Comparison of ENCODE assay signal across 8 mouse cellular contexts in the genomic region with DNA sequence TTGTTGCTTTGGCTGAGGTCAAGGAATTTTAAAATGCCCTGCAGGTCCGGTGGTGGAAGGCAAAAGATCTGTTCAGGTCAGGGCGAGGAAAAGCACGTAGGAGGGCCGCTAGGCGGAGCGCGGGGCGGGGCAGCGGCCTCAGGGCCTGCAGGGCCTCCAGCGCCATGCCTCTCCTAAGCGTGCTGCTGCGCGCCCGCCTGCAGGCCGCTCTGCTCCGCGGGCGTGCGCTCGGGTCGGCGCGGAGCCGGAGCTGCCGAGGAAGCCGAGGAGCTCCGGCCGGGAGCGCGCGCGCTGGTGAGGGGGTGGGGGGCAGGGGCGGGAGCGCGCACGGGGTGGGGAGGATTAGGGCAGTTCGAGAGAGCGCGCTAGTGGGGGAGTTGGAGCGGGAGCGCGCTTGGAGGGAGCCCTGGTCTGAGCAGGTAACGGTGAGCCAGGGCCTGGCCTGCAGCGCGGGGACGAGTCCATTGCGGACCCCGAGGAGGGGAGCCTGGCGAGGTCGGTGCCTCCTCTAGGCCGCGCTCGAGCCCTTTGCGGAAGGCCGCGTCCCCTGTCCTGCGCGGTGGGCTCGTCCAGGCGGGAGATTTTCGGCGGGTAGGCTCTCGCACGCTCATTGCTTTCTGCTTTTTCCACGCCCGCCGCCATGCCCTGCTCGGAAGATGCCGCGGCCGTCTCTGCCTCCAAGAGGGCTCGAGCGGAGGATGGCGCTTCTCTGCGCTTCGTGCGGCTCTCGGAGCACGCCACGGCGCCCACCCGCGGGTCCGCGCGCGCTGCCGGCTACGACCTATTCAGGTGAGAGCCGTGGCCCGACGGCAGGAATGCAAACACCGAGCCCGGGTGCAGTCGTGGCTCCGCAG. TPM values are rescaled to one million over a fixed set of nuclear protein-coding genes. Genes with fewer than 3 reads are reported as not detected.
DNase-seq lines count a peak whose midpoint lies in the region; ATAC-seq and TF ChIP-seq lines count a peak whose summit lies in the region.

A gene (plus strand): TSS at position 83 of the 854 bp plus-strand sequence.

- peak within 1 kb of the TSS; percentile 48 for H3K9ac ChIP-seq in embryonic facial prominence, embryonic 15.5 days
- peak within 1 kb of the TSS; percentile 88 for H3K9ac ChIP-seq in limb, embryonic 14.5 days (ENCODE audit: low read depth, low read length, severe bottlenecking)
- peak within 1 kb of the TSS; percentile 68 for H3K9ac ChIP-seq in midbrain, postnatal 0 days (replicated peaks; ENCODE audit: low read length, poor library complexity, severe bottlenecking)

- TF ChIP-seq CTCF in bone marrow, adult 2 months (IDR thresholded peaks at IDR 0.05; ENCODE audit: control insufficient read depth, insufficient read depth, low read length): peak; percentile 38; the same call in 1 of the 2 replicates
- peak; percentile 39 for TF ChIP-seq CTCF in midbrain, postnatal 0 days (IDR thresholded peaks at IDR 0.05)

- H3K27me3 ChIP-seq in embryonic facial prominence, embryonic 15.5 days: no peaks in the 10 kb centered on the region
- no peaks in the 10 kb centered on the region for H3K27me3 ChIP-seq in limb, embryonic 14.5 days (ENCODE audit: control insufficient read depth, insufficient read depth, low read length)
- H3K27me3 ChIP-seq in midbrain, postnatal 0 days (ENCODE audit: insufficient read depth, low read length): no peaks in the 10 kb centered on the region

- WGBS in bone marrow, adult 2 months: under 1% methylated on average over 93 of the region's 96 CpGs
- under 1% methylated on average over 96 of the region's 96 CpGs for WGBS in embryonic facial prominence, embryonic 15.5 days
- WGBS in limb, embryonic 14.5 days: under 1% methylated on average over 65 of the region's 96 CpGs
- under 1% methylated on average over 78 of the region's 96 CpGs for WGBS in midbrain, postnatal 0 days

- peak; percentile 100 for ATAC-seq in embryonic facial prominence, embryonic 15.5 days (ENCODE audit: insufficient number of reproducible peaks, low FRiP score, low TSS enrichment, low read depth)
- ATAC-seq in limb, embryonic 14.5 days (ENCODE audit: low FRiP score, low read depth): peak; percentile 99
- peak; percentile 98 for ATAC-seq in midbrain, postnatal 0 days (ENCODE audit: low FRiP score)

- H3K36me3 ChIP-seq in embryonic facial prominence, embryonic 15.5 days: peaks cover 17% of the 10 kb centered on the region; the same call in 1 of the 2 replicates
- peaks cover 23% of the 10 kb centered on the region for H3K36me3 ChIP-seq in limb, embryonic 14.5 days (ENCODE audit: control insufficient read depth, insufficient read depth, low read length)
- H3K36me3 ChIP-seq in midbrain, postnatal 0 days (ENCODE audit: insufficient read depth, low read length): no peaks in the 10 kb centered on the region

- peak; percentile 85 for TF ChIP-seq POLR2A in bone marrow, adult 2 months (IDR thresholded peaks at IDR 0.05; ENCODE audit: borderline replicate concordance, control insufficient read depth, low read depth, low read length)
- 0 out of 2 replicates have a peak, but pooled peaks have one; percentile 49 for TF ChIP-seq POLR2A in limb, embryonic 14.5 days (IDR thresholded peaks at IDR 0.05; ENCODE audit: borderline replicate concordance, extremely low read depth, insufficient read depth, insufficient read length)

- peak within 1 kb of the TSS; percentile 52 for H3K4me2 ChIP-seq in embryonic facial prominence, embryonic 15.5 days (replicated peaks)
- peak within 1 kb of the TSS; percentile 67 for H3K4me2 ChIP-seq in limb, embryonic 14.5 days (replicated peaks; ENCODE audit: low read depth, low read length, severe bottlenecking)
- peak within 1 kb of the TSS; percentile 61 for H3K4me2 ChIP-seq in midbrain, postnatal 0 days (ENCODE audit: low read depth, low read length, poor library complexity, severe bottlenecking)

- peak within 1 kb of the TSS; percentile 80 for H3K4me3 ChIP-seq in bone marrow, adult 2 months (replicated peaks; ENCODE audit: control insufficient read depth, low read depth, low read length)
- H3K4me3 ChIP-seq in embryonic facial prominence, embryonic 15.5 days (replicated peaks): peak within 1 kb of the TSS; percentile 60
- peak within 1 kb of the TSS; percentile 75 for H3K4me3 ChIP-seq in limb, embryonic 14.5 days (replicated peaks; ENCODE audit: low read length)
- H3K4me3 ChIP-seq in midbrain, postnatal 0 days (ENCODE audit: low read depth, low read length): peak within 1 kb of the TSS; percentile 57

- H3K9me3 ChIP-seq in embryonic facial prominence, embryonic 15.5 days (replicated peaks): no peaks in the 10 kb centered on the region
- no peaks in the 10 kb centered on the region for H3K9me3 ChIP-seq in limb, embryonic 14.5 days (ENCODE audit: control insufficient read depth, low read length)
- no peaks in the 10 kb centered on the region for H3K9me3 ChIP-seq in midbrain, postnatal 0 days (ENCODE audit: low read length)

- DNase-seq in 416B (ENCODE audit: low read depth): peak; percentile 98
- DNase-seq in heart, adult 8-10 months (ENCODE audit: low spot score): peak; percentile 87
- DNase-seq in kidney, adult 9 months: peak; percentile 96
- peak; percentile 98 for DNase-seq in limb, embryonic 14.5 days (ENCODE audit: low spot score)
- peak; percentile 97 for DNase-seq in midbrain, postnatal 0 days (ENCODE audit: low spot score)
- DNase-seq in spleen, postnatal 14 days (ENCODE audit: low spot score in 2 of 2): peak; percentile 89 to 90

- H3K27ac ChIP-seq in bone marrow, adult 2 months (ENCODE audit: control insufficient read depth, insufficient read depth, low read depth, low read length, poor library complexity): peak within 1 kb of the TSS; percentile 79
- H3K27ac ChIP-seq in embryonic facial prominence, embryonic 15.5 days (replicated peaks): peak within 1 kb of the TSS; percentile 94
- peak within 1 kb of the TSS; percentile 95 for H3K27ac ChIP-seq in limb, embryonic 14.5 days (replicated peaks; ENCODE audit: low read depth, low read length)
- peak within 1 kb of the TSS; percentile 75 for H3K27ac ChIP-seq in midbrain, postnatal 0 days (ENCODE audit: low read depth, low read length)

- H3K4me1 ChIP-seq in bone marrow, adult 2 months (ENCODE audit: control insufficient read depth, insufficient read depth, low read length): peaks cover 2% of the 10 kb centered on the region; the same call in 1 of the 2 replicates
- peaks cover 24% of the 10 kb centered on the region for H3K4me1 ChIP-seq in embryonic facial prominence, embryonic 15.5 days
- H3K4me1 ChIP-seq in limb, embryonic 14.5 days (ENCODE audit: control insufficient read depth, insufficient read depth, low read length): peaks cover 9% of the 10 kb centered on the region
- no peaks in the 10 kb centered on the region; the same call in 1 of the 2 replicates for H3K4me1 ChIP-seq in midbrain, postnatal 0 days (ENCODE audit: insufficient read depth, low read length)

RNA-seq across cellular contexts. Expression of the gene that starts here (rescaled TPM):
- polyA plus RNA-seq in bone marrow, adult 2 months (2011; ENCODE audit: insufficient read depth, insufficient read length, low replicate concordance, missing spikeins): 93.9 and 94.2 TPM in 2 replicates
- polyA plus RNA-seq in embryonic facial prominence, embryonic 15.5 days (2015; fragmentation: Nextera tagmentation; extraction: Ambion mirVana): 92.7 and 105 TPM in 2 replicates
- 10 to 100 TPM; 29.6 to 32.2 (median 30.4) TPM for total RNA-seq in heart, adult 8-10 months (2022)
- polyA plus RNA-seq in limb, embryonic 14.5 days (2012; rRNA removed): 74.7 and 101 TPM in 2 replicates
- polyA plus RNA-seq in limb, embryonic 14.5 days (2014; fragmentation: Nextera tagmentation; extraction: Ambion mirVana): 126 and 129 TPM in 2 replicates
- 24.7 and 48.9 TPM in 2 replicates for total RNA-seq in midbrain, postnatal 0 days (2014; rRNA removed)
- 85.6 and 88.2 TPM in 2 replicates for polyA plus RNA-seq in midbrain, postnatal 0 days (2015; fragmentation: Nextera tagmentation; extraction: Ambion mirVana)

Comparison
In these comparisons a context has a peak if more than half of its experiments do, and no peak if none do; other contexts are left out.
1. Peak in every context shown above with its lines: DNase-seq, ATAC-seq, H3K4me3 ChIP-seq and H3K27ac ChIP-seq.